Mouse (Mus musculus) megakaryocyte progenitor cell, adult 5-6 weeks (primary cell): ENCODE results near the gene Slc25a40. TPM values are rescaled to one million over a fixed set of nuclear protein-coding genes. Genes with fewer than 3 reads are reported as not detected.

Source experiments
- ATAC-seq: replicated peaks from 2 replicates; pipeline ENCODE4 v1.8.0; 2016; ENCODE audit warnings: mild to moderate bottlenecking, moderate TSS enrichment, inconsistent platforms; ENCODE audit not compliant: poor library complexity
- total RNA-seq, 2 experiments: library from RNA; stranded (forward) in 1 of 2; stranded (reverse) in 1 of 2; fragments of 157-497, 149-512 nt in 1 of 2; fragments of 200-1000 nt in 1 of 2; gene quantifications; 2 replicates each; pipeline versions ENCODE4 v1.2.3 to v1.2.4; 2015 to 2017

The Slc25a40 gene
- total RNA-seq, 2 experiments from 2014 or later: 9.8 to 12.5 TPM

DNA sequence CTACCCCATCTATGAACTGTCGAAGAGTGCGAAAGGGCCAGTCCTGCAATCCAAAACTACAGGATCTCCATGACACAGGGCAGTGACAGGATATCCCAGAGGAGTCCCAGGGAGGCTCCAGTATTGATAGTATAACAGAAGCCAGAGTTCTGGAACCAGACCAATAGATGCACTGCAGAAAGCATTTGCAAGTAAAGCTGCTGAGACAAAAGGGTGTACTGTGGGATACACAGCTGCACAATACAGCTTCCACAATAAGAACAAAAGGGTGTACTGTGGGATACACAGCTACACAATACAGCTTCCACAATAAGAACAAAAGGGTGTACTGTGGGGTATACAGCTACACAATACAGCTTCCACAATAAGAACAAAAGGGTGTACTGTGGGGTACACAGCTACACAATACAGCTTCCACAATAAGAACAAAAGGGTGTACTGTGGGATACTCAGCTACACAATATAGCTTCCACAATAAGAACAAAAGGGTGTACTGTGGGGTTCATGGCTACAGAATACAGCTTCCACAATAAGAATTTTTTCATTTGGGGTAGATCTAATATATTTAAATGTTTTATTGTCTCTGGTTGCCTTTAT, 66.1 kb downstream of the Slc25a40 start:
- ATAC-seq: no peak

DNA sequence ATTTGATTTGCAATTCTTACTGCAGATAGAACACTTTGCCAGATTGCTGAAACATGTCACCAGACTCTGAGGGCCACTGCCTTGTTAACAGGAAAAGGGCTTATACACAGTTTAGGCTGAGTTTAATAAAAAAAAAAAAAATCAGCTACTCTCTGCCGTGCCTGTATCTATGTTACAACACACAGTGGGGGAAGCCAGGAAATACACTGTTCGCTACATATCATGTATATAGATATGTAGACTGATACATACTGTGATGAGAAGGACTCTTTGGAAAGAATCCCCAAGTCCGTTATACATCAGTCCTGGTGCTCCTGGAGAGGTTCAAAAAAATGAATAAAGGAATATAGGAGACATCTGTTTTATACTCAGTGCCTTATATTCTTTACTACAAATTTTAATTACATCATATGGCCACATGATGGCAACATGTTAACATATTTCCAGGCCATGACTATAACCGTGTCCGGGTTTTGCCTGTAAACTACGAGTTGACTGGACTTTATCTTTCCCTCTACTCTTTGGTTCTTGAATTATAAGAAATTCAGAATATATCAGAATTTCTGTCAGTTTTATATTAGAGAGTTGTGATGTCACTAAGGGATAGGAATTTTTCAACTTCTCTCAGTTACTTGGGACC, 66.9 kb downstream of the Slc25a40 start:
- ATAC-seq: peak; percentile 92

DNA sequence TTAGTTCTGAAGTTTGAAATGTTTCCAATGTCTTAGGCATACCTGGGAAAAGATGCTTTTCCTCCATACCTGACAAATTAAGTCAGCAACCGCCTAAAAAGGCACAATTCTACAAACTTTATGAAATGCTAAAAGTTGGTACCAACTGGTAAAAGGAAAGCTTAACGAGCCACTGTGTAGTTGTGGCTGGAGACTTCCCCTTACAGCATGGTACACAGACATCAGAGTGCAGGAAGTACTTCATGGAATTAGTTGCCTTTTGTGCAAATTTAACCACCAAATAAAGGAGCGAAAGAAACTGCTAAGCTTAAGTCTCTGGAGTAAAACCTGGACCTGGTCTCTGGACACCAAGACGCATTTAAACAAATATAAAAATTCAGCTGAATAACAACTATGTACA, 69.1 kb downstream of the Slc25a40 start:
- 0 out of 2 replicates have a peak, but pooled peaks have one; percentile 34 for ATAC-seq

Other genes starting within 250 kb of the Slc25a40 start
- gene Adam22, start 54.7 kb upstream of the Slc25a40 start, total RNA-seq (2015): 0.34 and 2.6 TPM in 2 replicates
- 0.33 and 1.6 TPM in 2 replicates for gene Adam22, start 54.7 kb upstream of the Slc25a40 start, total RNA-seq (2017)
- 66.5 and 78.2 TPM in 2 replicates for gene Dbf4, start 134 bp upstream of the Slc25a40 start, total RNA-seq (2015)
- 65.1 and 76.5 TPM in 2 replicates for gene Dbf4, start 134 bp upstream of the Slc25a40 start, total RNA-seq (2017)
- gene Rundc3b, start 200.1 kb downstream of the Slc25a40 start, total RNA-seq (2015): 0.42 and 1.5 TPM in 2 replicates
- gene Rundc3b, start 200.1 kb downstream of the Slc25a40 start, total RNA-seq (2017): 0.17 and 0.81 TPM in 2 replicates
- not detected in 2 replicates for gene Abcb1a, start 237.2 kb downstream of the Slc25a40 start, total RNA-seq (2015)
- 0.17 and 0.34 TPM in 2 replicates for gene Abcb1a, start 237.2 kb downstream of the Slc25a40 start, total RNA-seq (2017)